Mouse (Mus musculus): ENCODE measurements around the gene Asl.

DNA sequence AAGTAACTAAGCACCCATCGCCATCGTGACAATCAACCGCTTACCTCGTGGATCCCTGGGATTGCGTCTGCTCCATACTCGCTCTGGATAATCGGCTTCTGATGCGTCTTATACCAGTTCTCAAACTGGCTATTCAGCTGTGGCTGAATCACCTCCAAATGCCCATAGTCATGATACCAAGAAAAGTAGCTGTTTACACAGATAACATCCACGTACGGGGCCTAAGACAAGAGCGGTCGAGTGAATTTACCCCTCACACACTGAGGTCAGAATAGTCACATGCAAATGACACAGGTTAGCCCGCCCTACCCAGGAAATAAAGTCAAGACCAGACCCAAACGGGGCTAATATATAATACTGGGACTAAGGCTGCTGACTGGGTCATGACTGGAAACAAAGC lies 35.7 kb downstream of the Asl start:
- no peak for TF ChIP-seq POLR2A (IDR thresholded peaks at IDR 0.05; ENCODE audit: control insufficient read depth, low read depth, low read length)
- no peak for TF ChIP-seq CTCF (IDR thresholded peaks at IDR 0.05; ENCODE audit: control insufficient read depth, insufficient read depth, insufficient replicate concordance, low read depth, low read length)
